Mouse (Mus musculus) adrenal gland (tissue): ENCODE data around the gene Gpx5.
"Not testable (repeated sequence)": the region's sequence is repeated elsewhere in the genome, so short reads cannot be mapped to it uniquely, and the experiment has no call there.

Experiments
- intact Hi-C: fragments of 180-260 bp; cut with DNase I; formaldehyde crosslinking; loops from one replicate; pipeline ENCODE4 v1.15.1; 2025

The Gpx5 gene

GRCm38 (mm10) chr13:21268262-21268661, 24.3 kb downstream of the Gpx5 start:
- intact Hi-C loops, result no loop called here

DNA sequence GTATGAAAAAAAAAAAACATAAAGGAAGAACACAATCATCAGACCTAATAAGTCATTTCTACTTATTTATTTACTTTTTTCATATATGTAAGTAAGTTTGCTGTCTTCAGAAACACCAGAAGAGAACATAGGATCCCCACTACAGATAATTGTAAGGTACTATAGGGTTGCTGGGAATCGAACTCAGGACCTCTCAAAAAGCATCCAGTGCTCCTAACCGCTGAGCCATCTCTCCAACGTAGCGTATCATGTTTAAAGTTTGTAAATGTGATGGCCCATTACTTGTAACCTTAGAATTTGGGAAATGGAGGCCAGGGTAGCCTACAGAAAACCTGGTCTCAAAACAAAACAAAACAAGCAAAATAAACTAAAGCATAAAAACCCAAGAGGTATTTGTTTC, 25.0 kb downstream of the Gpx5 start:
- intact Hi-C loops, result no loop called here

GRCm38 (mm10) chr13:21265736-21266135, 26.8 kb downstream of the Gpx5 start:
- intact Hi-C loops, result no loop called here

- intact Hi-C loops, result no loop called here
These were observed 28.2 kb downstream of the Gpx5 start for GRCm38 (mm10) chr13:21264366-21264765.

DNA sequence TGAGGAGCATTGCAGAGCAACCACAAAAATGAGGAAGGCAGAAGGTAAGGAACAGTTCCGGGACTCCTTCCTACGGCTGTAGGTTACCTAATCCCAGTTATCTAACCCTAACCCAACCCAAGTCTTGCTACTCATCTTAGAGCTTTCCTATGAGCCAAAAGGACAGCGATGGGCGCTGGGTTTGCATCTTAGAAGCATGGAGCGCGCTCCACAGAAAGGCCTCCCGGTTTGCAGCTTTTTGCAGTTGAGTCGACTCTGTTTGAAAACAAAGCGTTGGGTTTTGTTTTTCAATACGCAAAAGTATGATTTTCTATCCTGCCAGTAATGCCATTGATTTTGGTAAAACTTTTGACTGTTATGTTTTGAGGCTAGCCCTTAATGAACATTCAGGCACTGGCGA, 28.6 kb downstream of the Gpx5 start:
- intact Hi-C loops, result no loop called here

DNA sequence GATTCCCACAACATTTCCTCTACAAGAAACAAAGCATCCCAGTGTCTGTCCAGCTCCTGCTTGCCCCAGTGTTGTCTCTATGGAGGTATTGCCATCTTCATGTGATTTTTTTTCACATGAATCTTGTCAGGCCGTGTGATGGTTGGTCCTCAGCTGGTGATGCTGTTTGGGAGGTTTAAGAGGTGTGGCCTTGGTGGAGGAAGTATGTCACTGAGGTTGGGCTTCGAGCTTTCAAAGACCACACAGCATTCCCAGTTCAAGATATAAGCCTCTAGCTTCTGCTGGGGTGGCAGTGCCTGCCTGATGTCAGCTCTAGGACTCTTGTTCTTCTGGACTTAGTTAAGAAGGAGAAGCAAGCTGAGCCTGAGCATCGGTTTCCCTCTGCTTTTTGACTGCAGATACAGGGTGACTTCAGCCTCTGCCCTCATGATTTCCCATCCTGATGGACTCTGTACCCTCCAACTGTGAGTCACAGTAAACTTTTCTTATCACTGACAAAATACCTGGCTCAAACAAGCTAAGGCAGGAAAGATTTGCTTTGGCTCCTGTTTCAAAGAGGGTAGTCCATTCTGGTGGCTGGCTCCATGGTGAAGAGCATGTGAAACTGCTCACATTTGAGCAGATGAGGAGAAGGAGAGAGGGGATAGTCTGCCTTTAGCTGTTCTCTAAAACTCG, 29.6 kb downstream of the Gpx5 start:
- intact Hi-C loops, result no loop called here

DNA sequence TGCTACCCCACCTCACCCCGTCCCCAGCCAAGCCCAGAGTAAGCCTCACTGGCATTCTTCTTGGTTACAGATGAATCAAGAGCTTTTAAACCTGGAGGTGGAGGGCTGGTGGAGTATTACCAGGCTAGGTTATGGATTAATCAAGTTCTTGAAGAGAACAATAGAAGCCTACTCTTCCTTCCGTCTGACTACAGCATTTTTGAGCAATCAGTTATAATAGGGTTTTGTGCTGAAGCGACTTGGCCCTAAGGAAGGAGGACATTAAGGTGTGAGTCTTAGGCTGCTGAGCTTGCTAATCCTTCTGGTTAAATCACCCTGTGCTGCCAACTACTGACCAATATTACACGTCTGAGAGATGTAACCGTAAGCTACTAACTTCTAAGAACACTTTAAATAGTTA, 32.2 kb downstream of the Gpx5 start:
- intact Hi-C loops, result no loop called here

DNA sequence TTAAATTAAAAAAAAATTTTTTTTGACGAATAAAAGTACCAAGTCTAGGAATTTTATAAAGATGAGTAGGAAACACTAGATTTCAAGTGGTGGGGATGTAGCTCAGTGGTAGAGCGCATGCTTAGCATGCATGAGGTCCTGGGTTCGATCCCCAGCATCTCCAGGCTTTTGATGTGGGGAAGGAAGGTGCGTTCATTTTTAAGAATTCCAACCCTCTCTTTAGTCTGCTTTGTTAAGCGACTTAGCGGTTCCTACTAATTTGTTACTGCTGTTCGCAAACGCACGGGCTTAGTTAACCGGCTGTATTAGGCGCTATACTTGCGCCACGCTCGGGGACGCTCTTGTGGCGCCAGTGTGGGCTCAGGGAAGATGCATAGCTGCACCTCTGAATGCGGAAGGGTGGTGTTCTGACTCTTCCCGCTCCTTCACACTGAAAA, 32.8 kb downstream of the Gpx5 start:
- intact Hi-C loops, result no loop called here

GRCm38 (mm10) chr13:21259171-21259631, 33.3 kb downstream of the Gpx5 start:
- intact Hi-C loops, result no loop called here

GRCm38 (mm10) chr13:21258524-21258923, 34.0 kb downstream of the Gpx5 start:
- intact Hi-C loops, result no loop called here

DNA sequence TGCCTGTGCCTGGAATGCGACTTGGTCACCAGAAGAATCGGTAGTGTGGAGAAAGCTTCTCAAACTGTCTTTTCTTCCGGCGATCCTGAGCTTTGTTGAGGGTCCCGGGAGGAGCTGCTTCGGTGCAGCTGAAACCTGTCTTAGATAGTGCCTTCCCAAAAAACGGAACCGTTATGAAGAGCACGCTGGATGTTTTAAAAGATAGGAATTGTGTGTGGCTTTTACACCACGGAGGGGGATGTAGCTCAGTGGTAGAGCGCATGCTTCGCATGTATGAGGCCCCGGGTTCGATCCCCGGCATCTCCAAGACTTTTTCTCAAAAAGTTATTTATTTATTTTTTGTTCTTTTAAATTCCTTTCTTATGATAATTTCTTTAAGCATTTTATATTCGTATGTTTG, 38.5 kb downstream of the Gpx5 start:
- intact Hi-C loops, result no loop called here

DNA sequence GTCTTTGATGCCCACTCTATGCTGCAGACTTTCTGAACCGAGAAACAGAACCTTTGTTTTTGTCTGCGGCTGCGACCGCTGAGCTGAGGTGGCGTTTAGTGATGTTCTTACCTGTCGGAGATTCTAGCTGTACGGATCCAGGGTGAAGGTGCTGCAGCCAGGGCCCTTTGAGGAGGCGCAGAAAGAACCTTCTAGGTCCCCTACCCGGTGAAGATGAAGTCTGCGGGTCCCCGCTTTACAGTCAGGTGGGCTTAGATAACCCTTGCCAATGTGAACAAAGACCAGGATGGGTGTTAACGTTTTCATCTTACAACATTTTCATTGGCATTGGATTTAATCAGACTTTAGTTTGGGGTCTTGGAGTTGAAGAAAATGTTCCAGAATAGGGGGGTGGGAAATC, 39.0 kb downstream of the Gpx5 start:
- intact Hi-C loops, result no loop called here

GRCm38 (mm10) chr13:21253040-21253439, 39.5 kb downstream of the Gpx5 start:
- intact Hi-C loops, result no loop called here

DNA sequence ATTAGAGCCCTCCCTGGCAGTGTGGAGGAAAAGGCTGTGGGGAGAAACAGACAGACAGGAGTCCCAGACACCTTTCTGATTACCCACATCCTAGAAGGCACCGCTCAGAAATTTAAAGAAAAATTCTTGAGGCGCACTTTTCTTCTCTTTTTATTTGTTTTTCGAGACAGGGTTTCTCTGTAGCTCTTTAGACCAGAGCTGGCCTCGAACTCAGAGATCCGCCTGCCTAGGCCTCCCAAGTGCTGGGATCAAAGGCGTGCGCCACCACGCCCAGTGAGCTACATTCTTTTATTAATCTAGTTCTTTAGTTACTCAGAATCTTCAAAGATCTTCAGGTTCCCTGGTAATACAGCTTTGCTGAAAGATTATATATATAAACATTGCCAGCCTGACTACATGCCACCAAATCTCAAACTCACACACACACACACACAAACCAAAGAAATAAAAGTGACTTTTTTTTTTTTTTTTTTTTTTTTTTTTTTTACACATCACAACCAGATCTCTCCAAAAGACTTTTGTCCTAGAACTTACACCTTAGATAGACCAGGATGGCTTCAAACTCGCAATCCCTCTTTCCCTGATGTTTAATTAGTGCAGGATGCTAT, 42.4 kb downstream of the Gpx5 start:
- intact Hi-C loops, result no loop called here

- intact Hi-C loops, result no loop called here
These were observed 43.5 kb downstream of the Gpx5 start for GRCm38 (mm10) chr13:21249022-21249421.

DNA sequence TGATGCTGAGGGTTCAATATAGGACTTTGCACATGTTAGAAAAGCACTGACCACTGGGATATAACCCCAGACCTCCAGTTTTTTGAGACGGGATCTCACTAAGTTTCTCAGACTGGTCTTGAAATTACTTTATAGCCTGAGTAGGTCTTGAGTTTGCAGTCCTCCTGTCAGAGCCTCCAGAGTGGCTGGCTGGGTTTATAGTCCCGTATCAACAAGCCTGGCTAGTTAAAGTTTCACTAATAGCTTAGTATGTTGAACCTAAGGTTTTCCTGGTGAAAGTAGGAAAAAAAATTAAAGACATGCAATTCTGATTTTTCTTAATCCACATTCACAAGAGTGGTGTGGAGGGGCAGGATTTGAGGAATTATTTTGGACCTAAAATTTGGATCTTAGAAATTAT, 46.3 kb downstream of the Gpx5 start:
- intact Hi-C loops, result no loop called here

DNA sequence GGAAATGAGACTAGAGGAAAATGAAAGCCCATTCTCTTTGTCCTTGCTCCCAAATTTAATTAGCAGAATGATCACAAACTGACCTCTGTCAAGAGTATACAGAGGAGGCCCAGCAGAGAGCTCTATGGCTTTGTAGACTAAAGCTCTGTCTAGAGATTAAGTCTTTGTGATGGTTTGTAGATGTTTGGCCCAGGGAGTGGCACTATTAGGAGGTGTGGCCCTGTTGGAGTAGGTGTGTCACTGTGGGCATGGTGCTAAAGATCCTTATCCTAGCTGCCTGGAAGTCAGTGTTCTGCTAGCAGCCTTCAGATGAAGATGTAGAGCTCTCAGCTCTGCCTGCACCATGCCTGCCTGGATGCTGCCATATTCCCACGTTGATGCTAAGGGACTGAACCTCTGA, 47.6 kb downstream of the Gpx5 start:
- intact Hi-C loops, result not testable (repeated sequence)

DNA sequence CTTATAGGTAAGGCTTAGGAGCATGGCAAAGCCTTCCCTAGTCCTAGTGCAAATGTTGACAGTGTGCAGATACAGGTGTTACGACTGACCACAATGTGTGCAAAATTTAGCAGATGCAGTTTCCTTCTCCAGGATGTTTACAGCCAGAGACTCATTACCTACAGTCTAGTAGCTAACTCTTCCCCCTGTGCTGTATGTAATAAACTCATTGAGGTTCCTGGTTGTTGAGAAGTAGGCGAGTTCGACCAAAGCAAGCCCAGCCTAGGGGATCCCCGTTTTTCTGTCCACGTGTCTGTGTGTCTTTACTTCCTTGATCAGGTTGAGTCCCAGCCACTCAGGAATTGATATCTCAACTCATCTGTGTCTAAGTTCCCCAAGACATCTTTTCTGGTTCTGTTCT, 48.4 kb downstream of the Gpx5 start:
- intact Hi-C loops, result no loop called here

- intact Hi-C loops, result no loop called here
These were observed 49.3 kb downstream of the Gpx5 start for GRCm38 (mm10) chr13:21243196-21243595.

- intact Hi-C loops, result no loop called here
These were observed 50.0 kb downstream of the Gpx5 start for GRCm38 (mm10) chr13:21242408-21243125.

DNA sequence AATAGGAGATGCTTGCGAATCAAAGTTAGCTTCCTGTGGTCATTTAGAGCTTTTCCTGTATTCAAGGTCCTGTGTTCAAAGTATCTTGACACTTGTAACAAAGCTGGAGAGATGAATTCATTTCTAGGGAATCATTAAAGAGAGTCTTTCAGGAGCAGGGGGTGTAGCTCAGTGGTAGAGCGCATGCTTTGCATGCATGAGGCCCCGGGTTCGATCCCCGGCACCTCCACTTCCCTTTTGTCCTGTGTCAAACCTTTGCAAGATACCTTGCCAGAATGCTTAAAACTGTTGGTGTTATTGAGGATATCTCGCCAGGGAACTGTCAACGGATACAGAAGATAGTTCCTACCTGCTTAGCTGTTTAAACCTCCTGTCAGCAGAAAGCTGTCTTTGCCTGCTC, 51.7 kb downstream of the Gpx5 start:
- intact Hi-C loops, result no loop called here

GRCm38 (mm10) chr13:21237161-21237560, 55.4 kb downstream of the Gpx5 start:
- intact Hi-C loops, result no loop called here

GRCm38 (mm10) chr13:21236714-21237113, 55.8 kb downstream of the Gpx5 start:
- intact Hi-C loops, result no loop called here
